Mouse (Mus musculus) neutrophil, adult 5-6 weeks (primary cell): ENCODE data around the gene Dop1a. TPM values are rescaled to one million over a fixed set of nuclear protein-coding genes. Genes with fewer than 3 reads are reported as not detected.
"Not testable (repeated sequence)": the region's sequence is repeated elsewhere in the genome, so short reads cannot be mapped to it uniquely, and the experiment has no call there.

Experiments used
- ATAC-seq: fragments of 151-379, 151-347 bp; 2 replicates; pipeline ENCODE4 v1.8.0; 2017; ENCODE audit warnings: mild to moderate bottlenecking, moderate TSS enrichment; ENCODE audit not compliant: insufficient number of reproducible peaks, poor library complexity, low FRiP score, severe bottlenecking; ENCODE audit errors: extremely low read depth
- total RNA-seq: library from RNA; stranded (forward); fragments of 200-1000 nt; gene quantifications from 2 replicates; pipeline ENCODE4 v1.2.3, GENCODE M21; 2017

Gene Dop1a
- total RNA-seq, 1 experiment from 2014 or later, result 57.7 TPM

DNA sequence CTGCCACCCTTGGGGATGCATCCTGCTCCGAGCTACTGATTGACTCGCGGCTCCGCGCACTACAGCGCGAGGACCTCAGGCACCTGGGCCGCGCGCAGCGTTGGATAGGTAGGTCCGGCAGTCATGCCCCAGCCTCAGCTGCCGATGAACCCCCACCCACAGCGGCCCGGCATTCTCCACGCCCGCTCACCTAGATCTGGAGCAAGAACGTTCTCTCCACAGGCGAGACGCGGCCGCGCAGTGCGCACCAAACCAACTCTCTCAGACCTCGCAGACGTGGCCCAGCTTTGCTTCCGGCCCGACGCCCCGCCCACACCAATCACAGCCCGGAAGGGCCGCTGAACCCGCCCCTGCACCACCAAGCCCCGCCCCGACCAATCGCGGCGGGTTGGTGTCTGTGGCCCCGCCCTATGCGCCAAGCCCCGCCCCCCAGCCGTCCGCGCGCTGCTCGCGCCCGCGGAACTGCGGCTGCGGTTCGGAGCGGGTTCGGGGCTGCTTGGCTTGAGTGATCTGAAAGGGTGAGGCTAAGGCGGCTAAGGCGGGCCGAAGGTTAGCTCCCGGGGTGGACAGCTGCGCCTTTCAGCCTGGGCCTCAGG, 104.7 kb downstream of the Dop1a start, which contains the start of the genes Pgm3 and Rwdd2a:
Gene Pgm3 (minus strand): TSS at position 303 of the 596 bp plus-strand sequence.
Gene Rwdd2a (plus strand): TSS at position 452 of the 596 bp plus-strand sequence.
- peak; percentile 93 for ATAC-seq

DNA sequence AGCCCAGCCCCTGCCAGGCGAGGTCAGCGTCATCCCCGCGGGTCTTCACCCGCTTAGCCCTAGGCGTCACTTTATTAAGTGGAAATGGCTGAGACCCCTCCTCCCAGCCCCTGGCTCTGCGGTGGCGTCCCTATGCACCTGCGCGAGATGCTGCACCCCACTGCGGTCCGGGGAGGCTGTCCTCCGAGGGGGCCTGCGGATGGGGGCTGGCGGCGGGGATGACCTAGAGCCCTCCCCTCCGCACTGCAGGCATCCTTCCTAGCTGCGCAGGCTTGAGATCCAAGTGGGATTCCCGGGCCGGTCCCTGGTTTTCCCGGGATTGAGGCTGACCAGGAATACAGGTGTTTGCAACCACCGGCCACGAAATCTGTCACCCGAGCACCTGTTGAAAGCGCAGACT, 105.2 kb downstream of the Dop1a start:
- ATAC-seq, result no peak

DNA sequence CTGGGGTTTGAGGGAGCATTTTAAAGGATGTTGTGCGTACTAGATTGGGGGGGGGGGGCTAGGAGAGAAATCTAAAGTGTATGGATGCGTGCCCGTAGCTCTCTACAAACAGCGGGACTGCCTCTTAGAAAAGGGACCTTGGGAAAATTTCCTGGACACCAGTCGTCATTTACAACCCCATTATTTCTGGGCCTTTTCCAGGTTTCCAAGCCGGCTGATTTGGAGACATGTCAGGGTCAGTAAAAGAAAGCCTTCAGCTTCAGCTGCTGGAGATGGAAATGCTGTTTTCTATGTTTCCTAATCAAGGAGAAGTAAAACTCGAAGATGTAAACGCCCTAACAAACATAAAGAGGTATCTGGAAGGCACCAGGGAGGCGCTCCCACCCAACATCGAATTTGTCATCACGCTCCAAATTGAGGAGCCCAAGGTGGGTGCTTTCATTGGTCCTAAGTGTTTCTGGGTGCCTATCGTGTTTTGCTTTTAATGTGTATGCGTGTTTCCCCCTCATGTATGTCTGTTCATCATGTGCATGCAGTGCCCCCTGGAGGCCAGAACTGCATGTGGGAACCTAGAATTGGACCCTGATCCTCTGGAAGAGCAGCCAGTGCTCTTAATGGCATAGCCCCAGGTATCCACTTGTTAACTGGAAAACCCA, 105.8 kb downstream of the Dop1a start:
- peak; percentile 74 for ATAC-seq

DNA sequence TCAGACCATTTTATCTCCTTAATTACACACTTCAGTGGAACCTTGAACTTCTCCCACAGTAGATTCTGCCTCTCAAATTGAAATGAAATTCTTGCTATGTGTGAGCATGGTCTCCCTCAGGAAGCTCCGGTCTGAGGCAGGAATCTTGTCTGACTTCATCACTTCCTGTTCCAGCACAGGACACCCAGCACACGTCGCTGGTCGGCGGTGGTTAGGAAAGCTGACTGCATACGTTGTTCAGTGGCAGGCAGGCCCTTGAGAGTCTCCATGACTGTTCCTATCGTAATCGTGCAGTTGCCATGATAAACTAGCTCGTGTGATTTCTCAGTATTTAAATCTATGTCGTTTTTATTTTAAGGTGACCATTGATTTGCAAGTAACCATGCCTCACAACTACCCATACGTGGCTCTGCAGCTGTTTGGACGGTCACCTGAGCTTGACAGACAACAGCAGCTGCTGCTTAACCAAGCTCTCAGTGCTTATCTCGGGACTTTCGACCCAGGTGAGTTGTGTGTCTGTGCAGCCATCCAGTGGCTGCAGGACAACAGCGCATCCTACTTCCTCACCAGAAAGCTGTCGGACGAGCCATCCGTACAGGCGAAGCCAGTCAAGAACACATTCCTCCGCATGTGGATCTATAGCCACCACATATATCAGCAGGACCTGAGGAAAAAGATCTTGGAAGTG, 106.8 kb downstream of the Dop1a start:
- ATAC-seq, result no peak

DNA sequence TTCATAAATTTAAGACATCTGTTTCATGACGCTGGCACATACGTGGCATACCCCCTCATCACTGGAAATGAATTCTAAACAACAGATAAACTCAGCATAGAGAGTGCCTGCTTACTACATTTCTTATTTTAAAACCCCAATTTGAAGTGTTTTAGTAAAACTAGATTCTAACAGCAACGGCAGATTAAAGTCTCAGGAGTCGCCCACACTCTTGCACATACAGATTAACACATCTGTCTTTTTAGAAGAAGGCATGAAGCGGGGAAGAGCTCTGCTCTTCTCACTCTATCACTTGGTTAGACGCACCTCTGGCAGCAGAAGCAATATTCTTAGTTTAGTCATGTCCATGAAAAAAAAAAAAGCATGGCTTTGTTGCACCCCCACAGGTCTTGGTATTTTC, 108.2 kb downstream of the Dop1a start:
- no peak for ATAC-seq

DNA sequence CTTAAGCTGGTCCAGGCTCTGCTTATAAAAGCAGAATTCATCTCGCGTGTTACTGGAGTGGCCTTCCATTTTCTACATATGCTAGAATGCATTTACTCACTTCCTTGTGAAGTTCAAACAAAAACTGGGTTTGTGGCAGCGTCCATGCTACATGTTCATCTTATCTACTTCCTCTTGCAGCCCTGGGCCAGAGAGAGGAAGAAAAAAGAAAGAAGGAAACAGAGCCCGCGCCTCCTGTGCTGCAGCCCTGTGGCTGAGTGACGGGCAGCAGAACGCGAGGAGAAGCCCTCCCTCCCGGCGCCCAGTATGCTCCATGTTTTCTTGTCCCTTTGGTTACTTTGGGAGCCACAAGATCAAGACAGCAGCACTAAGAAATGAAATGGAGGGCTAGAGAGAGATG, 112.7 kb downstream of the Dop1a start:
- peak; percentile 37; the same call in 1 of the 2 replicates for ATAC-seq

DNA sequence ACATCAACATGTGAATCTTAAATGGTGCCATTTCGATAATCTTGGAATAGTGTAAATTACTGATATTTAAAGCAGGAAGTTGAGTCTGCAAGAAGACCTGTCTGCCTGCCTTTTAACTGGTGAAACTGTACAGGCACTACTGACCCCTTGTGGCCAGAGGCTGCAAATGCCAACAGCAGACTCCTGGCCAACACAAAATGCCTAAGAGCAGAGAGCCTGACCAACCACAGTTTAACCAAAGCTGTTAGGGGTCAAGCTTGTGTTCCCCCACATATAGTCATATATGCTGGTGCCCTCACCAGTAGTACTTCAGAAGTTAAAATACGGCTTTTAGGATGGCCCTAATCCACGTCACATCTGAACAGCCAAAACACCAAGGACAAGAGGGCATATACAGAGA, 116.8 kb downstream of the Dop1a start:
- peak; percentile 94 for ATAC-seq

DNA sequence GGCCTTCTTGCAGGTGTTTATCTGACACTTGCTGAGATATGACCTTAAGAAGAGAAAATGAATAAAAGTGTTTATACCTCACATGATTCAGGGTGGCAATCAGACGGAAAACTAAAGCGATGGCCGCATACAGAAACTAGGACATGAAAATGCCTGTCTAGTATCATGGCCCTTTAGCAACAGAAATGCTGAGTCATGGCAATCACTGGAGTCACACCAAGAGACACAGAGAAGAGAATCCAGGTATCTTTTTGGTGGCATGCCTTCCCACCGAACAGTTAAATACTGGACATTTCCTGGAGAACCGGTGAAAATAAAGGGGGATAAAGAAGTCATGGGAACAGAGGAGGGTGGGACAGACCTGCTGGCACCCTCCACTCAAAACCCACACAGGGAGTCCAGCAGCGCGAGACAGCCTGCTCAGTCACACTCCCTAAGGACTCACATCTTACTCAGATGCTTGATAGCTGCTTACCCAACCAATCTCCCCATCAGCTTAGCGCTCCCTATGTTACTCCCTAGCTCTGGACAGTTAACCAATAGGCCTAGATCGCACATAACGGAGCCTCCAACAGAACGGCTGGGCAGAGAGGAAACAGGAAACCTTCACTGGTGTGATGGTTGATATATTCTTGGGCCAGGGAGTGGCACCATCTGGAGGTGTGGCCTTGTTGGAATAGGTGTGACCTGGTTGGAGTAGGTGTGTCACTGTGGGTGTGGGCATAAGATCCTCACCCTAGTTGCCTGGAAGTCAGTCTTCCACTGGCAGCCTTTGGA, 120.3 kb downstream of the Dop1a start:
- ATAC-seq, result no peak

DNA sequence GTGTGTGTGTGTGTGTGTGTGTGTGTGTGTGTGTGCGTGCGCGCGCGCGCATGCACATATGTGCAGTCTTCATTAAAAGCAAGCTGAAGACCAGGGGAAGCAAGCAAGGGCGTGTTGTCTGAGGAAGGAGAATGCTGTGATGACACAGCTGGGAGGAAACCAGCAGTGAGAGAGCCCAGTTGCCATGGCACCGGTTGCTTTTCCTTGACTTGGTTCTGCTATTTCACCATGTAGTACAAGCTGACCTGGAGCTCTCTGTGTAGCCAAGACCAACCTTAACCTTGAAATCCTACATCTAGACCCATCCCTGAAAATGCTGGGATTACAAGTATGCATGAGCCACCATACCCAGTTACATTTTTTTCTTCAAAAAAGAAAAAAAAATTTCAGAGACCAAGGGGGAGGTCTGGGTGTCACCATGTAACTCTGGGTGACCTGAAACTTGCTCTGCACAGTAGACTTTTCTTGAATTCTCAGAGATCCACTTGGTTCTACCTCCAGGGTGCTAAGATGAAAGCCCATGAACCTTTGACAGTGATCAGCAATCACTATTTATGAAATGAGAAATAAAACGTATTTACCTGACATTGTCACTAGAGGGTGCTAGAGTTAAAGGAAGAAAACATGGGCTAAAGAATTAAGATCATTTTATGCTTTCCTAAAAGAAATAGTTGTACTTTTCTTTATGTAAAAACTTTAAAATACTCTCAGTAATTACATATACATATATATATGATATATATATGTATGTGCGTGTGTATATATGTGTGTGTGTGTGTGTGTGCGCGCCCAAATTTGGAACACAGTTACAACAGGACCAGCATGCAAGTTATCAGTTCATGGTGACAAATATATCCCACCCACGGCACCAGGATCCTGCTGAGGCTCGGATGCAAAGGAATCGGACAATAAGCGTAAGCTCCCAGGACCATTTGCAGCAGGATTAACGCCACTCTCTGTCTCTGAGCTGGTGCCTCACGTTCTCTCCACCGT, 126.0 kb downstream of the Dop1a start:
- peak; percentile 71; the same call in 1 of the 2 replicates for ATAC-seq

DNA sequence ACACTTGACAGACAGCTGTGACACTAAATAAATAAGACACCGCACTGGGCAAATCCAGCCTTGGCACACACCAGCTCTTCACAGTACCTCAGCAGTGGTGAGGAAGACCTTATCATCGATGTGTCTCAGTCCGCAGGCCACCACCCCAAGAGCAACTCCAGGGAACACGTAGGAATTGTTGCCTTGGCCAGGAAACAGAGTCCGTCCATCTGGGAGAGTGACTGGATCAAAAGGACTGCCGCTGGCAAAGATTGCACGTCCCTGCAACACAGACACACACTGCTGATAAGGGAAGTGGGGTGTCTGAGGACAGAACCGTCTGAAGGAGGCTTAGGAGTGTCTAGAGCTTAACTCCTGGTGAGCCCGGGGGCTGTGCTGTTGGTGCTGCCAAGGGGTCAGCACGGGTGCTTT, 127.4 kb downstream of the Dop1a start:
- not testable (repeated sequence) for ATAC-seq

DNA sequence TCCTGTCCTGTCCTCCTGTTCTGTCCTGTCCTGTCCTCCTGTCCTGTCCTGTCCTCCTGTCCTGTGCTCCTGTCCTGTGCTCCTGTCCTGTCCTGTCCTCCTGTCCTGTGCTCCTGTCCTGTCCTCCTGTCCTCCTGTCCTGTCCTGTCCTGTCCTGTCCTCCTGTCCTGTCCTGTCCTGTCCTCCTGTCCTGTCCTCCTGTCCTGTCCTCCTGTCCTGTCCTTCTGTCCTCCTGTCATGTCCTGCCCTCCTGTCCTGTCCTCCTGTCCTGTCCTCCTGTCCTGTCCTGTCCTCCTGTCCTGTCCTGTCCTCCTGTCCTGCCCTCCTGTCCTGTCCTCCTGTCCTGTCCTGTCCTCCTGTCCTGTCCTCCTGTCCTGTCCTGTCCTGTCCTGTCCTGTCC, 130.0 kb downstream of the Dop1a start:
- not testable (repeated sequence) for ATAC-seq

DNA sequence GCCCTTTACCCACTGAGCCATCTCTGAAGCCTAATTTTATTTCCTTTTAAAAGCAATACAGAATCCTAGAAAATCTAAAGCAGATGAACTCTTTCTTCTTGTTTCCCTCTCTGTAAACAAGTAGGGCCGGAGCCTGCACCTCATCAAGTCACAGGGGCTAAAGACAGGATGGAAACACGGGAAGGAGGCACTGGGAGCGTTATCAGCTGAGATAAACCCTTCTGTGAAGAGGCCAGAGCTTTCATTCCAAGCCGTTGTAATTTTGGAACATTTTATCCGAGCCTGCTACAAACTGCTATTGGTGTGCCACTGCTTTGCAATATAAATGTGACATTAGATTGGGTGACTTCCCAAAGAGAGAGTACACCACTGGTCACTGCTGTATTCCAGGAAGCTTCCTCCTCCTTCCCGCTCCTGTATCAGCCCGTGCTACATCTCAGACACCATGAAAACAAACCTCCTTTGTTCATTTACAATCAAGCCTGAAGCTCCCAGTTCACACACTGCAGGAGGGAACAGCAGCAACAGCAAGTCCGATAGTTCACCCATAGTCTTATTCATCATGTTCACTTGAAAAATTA, 132.9 kb downstream of the Dop1a start:
- no peak for ATAC-seq

Other genes starting within 250 kb of the Dop1a start
- gene Ube2cbp, start 2.2 kb upstream of the Dop1a start, total RNA-seq, result 1.2 and 2.1 TPM in 2 replicates
- gene Pgm3, start 104.7 kb downstream of the Dop1a start, total RNA-seq, result 9.9 and 11.2 TPM in 2 replicates
- gene Rwdd2a, start 104.8 kb downstream of the Dop1a start, total RNA-seq, result 4.0 and 6.3 TPM in 2 replicates
- gene Me1, start 228.8 kb downstream of the Dop1a start, total RNA-seq, result not detected in 2 replicates